Mouse (Mus musculus): ENCODE measurements around the gene Ptpn11.

DNA sequence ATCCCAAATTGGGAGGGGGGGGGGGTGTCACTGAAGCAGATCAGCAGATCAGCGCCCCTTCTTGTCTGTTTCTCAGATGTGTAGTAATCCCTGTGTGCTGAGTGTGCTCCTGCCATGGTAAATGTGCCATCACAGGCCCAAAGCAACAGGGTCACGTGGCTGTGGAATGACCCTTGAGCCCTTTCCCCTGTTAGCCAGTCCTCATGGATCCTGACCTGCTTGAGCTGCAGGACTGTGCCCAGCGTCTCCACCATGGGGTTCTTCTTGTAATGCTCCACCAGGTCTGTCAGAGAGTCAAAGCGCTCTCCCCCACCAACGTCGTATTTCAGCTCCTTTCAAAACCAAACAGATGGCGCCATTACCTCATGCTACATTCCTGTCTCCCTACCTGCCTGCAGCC lies 28.3 kb downstream of the Ptpn11 start:
- TF ChIP-seq MYOD1 (IDR thresholded peaks at IDR 0.05; ENCODE audit: control insufficient read depth, insufficient read length, low read depth) (no peak), MAX (IDR thresholded peaks at IDR 0.05) (no peak)
